Mouse (Mus musculus): ENCODE data around the gene Gm38100.

- TF ChIP-seq GATA1 (IDR thresholded peaks at IDR 0.05; ENCODE audit: borderline replicate concordance, low read length) (no peak), FLI1 (IDR thresholded peaks at IDR 0.05; ENCODE audit: low read length) (no peak; the same call in none of the 2 replicates)
Observed at GRCm38 (mm10) chr1:175880453-175881296, 39.5 kb upstream of the Gm38100 start, which contains the start of gene Exo1.

Measured in megakaryocyte, embryonic 14.5 days (primary cell).